Mouse (Mus musculus): ENCODE measurements around the gene Fubp1.

The Fubp1 gene

DNA sequence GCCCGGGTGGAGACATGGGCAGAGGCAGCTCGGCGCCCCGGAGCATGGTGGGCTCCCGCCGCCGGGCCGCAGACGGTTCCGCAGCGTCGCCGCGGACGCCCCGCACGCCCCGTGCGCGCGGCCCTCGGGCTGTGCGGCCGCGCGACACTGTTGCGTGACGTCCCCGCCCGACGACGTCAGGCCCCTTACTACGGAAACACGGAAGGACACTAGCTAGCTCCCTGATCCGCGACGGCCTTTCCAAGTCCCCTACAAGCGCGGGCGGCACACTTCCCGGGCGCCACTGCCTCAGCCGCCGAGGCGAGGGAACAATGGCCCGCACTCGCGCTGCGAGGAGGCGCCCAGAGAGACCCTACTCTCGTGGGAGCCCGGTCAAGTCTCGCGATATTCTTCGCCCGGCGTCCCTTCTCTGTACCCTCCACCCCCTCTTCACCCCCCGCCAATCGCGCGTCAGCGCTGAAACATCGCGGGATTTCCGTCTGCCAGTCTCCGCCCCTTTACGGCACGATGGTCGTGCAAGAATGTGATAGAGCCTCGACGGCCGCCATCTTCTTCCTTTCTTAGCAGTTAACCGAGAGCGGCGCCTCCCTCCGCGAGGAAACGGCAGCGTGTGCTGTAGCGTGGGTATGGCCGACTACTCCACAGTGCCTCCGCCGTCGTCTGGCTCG is at the start of gene Fubp1, which contains the start of gene Dnajb4:
Fubp1 (plus strand) TSS at position 456 of the 668 bp plus-strand sequence.
Dnajb4 (minus strand) TSS at position 336 of the 668 bp plus-strand sequence.
- peak; percentile 98 for DNase-seq (ENCODE audit: low read depth)

DNA sequence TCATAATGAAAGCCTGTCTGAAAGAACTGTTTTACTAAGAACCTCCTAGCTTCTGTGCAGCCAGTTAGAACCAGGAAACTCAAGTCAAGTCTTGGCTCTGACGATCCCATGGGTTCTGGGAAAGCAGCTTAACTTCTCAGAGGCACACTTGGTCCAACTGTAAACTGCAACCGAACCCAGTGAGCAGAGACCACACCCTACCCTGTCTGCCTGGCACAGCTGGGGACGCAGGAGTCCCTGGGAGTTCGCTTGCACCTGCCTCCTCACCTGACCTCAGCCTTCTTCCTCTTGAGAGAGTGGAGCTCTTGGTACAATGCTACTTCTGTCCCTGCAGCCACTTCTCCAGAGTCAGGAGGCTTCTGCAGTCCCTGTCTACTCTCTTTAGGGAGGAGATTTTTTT is 49.6 kb upstream of the Fubp1 start:
- DNase-seq (ENCODE audit: low read depth), result no peak

DNA sequence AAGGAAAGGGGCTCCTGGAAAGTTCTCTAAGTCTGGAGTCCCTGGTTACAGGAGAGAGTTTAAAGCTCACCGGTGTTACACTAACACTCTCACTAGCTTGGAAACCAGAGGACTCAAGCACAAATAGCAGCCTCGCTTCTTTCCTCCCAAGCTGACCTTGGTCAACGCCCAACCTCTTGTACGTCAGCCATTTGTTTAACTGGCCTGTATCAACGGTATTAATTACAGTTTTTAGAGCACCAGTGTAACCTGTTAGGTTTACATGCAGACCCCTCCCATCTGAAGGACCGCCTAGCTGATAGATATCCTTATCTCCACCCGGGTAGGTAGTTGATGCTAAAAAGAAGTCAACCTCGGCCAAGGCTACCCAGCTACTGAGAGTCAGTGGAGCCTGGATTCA is 46.9 kb upstream of the Fubp1 start:
- no peak for DNase-seq (ENCODE audit: low read depth)

DNA sequence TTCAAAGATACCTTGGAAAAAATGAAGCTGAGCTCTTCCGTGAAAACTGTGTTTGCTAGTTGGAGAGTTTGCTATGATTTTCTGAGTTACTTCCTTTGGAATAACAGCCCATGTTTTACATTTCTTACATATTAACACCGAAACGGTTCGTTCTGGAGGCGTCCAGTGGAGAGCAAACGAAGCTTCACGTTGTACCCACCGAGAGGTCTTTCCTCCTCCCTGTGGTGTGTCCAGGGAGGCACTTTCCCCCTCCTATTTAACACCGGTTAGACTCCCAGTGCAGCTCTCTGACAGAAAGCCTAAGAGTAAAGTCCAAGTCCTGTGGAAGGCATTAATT is 45.2 kb upstream of the Fubp1 start:
- no peak for DNase-seq (ENCODE audit: low read depth)

DNA sequence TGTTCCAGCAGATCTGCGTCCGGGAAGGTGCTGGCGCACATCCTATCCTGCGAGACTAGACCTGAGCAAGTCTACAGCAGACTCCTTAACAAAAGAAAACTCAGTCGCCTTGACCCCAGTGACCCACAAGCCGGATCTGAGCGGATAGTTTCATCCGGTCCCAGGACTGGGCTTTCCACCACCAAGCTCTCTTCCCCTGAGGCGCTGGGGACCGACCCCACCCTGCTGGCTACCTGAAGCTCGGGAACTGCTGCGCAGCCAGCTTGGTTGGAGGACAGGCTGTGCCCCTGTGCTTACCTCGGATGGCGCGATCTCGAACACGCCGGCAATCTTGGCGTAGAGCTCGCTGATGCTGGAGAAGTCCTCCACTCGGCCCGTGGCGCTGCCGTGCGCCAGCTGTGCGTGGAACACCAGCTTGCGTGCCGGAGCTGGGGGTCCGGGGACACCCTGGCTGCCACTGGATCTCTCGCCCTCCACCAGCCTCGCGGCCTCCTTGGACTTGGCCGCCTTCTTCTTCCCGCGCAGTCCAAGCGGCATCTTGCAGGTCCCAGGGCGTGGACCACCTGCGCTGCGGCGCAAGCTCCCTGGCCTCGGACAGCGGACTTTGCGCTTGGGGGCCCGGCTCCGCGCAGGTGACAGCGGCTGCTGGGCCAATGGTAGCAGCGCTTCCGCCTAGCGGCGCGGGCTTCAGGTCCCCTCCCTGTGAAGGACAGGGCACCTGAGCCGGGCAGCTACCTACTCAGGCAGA is 44.7 kb upstream of the Fubp1 start:
- no peak for DNase-seq (ENCODE audit: low read depth)

DNA sequence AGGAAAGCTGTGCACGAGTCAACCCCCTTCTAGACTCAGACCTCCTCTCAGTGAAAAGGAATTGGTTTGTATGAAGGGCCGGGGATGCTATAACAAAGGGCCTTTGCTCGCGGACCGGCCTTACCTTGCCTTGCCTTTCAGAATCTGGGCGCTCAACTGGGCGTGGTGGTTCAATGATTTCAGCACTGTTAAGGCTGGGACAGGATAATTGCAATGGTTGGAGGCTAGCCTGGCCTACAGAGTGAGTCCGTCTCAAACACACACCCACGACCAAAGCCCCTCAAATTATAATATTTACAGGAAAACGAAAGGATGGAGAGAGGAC is 44.2 kb upstream of the Fubp1 start, which contains the start of gene Gipc2:
Gipc2 (minus strand) TSS at position 132 of the 325 bp plus-strand sequence.
- DNase-seq (ENCODE audit: low read depth), result no peak

DNA sequence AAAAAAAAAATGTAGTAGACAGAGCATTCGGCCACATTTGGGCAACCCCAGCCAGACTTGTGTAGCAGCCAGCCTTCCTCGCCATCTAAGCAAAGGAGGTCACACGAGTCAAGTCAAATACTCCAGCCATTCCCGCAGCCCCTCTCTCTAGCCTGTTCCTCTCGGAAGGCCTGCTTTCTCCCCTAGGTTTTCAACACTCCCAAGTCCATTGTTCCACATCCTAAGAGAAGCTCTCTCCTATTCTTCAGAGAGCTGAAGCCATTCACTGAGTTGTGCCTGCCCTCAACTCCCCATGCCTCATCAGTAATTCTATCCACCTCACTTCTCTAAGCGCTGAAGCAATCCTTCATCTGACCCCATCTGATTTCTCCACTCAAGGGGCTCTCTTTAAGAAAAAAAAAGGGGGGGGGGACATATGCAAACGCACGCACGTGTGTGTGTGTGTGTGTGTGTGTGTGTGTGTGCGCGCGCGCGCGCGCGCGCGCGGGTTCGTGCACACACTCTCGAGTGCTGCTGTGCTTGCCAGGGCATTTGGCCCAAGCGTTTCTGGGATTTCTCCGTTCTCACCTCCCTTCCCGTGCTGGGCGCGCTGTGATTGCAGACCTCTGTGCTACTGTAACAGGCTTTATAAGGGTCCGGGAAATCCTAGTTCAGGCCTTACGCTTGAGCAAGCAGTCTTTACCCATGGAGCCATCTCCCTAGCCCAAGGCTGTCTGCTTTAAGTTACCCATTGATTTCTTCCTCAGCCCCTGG is 43.3 kb upstream of the Fubp1 start:
- no peak for DNase-seq (ENCODE audit: low read depth)

DNA sequence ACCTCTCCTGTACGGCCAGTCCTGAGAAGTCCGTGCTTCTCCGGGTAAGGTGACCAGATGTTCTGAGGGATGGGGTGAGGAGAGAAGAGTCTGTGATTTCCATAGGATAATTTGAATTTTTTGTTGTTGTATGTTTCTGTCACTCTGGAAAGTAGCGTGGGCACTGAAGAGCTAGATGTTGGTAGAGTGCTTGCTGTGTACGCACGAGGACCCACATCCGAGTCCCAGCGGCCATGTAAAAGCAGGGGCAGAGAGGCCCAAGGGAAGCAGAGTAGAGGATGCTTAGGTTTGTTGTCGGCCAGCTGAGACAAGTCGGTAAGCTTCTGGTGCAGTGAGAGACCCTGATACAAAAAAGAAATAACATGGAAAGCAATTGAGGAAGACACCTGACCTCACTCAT is 42.2 kb upstream of the Fubp1 start:
- no peak for DNase-seq (ENCODE audit: low read depth)

DNA sequence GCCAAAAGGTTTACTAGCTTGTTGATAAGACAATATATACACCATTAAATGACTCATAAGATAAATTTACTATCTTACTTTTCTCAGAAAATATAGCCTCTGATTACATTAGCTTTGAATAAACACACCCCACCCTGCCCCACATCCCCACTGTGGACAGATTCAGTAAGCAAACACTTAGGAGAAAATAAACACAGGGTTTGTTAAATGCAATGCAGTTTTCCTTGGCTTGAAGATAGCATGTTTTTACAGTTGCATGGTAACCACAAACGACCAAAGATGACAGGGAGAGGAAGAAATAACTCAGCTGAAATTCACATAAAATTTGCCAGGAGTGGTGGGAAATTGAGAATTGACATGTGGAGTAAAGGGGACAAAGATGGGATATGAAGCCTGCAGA is 39.8 kb upstream of the Fubp1 start:
- DNase-seq (ENCODE audit: low read depth), result no peak

DNA sequence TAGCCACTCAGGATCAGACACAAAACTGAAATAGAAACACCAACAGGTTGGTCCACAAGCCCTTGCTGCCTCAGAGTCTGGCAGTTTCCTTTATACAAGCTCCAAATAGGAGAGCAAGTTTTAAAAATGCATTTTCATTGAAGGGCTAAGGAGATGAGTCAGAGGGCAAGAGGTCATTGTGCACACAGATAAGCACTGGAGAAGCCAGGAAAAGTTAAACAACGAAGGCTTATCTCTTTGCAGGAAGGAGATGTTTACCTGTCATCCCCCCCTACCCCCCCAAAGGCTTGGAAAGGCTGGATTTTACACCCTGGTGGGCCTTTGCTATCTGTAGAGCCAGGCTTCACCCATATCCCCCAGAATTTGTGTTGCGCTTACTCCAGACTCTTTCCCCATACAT is 39.0 kb upstream of the Fubp1 start:
- no peak for DNase-seq (ENCODE audit: low read depth)

DNA sequence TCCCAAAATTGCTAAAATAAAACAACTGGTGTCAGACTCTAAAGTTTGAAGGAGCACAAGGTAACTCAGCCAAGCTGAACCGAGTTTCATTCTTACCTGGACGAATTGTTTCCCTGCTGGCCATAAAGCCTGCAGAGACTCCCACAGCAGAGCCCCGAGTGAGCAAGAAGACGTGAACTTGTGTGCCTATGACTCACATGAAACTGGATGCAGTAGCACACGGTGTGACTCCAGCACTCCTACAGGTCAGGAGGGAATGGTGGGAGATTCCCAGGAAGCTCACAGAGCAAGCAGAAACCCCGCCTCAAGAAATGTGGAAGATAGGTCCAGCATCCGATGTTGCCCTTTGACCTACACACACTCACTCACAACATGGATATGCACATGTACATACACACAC is 38.4 kb upstream of the Fubp1 start:
- DNase-seq (ENCODE audit: low read depth), result no peak

DNA sequence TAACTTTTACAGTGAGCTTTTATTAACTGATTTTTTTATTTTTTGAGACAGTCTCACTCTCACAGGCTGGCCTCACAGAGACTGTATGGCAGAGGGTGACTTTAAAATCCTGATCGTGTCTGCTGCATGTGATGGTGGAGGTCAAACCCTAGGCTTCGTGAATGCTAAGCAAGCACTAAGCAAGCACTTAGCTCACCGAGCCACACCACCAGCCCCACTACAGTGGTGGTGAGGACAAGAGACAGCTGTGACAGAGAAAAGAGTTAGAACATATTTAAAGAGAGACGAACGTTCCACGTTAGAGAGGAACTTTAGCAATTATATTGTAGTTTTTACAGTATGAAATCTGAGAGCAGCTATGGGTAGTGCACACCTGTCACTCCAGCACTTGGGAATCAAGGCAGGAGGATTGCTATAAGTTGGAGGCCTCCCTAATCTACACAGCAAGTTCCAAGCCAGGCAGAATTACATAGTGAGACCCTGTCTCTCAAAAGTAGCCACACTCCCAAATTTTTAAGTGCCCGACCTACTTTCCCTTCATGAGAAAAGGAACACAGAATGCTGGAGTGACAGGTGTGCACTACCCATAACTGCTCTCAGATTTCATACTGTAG is 37.8 kb upstream of the Fubp1 start:
- DNase-seq (ENCODE audit: low read depth), result no peak

DNA sequence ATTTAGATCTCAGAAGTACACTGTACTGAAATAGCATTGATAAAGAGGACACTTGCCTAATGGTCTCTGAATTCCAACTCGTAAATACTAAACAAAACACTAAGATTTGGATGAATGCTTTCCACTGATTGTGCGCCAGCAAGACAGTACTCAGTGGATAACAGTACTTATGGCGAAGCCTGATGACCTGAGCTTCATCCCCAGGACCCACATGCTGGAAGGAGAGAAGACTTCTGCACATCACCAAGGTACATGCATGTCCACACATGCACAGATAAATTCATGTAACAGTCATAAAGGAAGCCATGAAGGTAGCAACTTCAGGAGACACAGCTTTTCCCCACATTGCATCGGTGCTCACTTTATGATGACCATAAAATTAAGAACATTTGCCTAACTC is 31.4 kb upstream of the Fubp1 start:
- DNase-seq (ENCODE audit: low read depth), result no peak

DNA sequence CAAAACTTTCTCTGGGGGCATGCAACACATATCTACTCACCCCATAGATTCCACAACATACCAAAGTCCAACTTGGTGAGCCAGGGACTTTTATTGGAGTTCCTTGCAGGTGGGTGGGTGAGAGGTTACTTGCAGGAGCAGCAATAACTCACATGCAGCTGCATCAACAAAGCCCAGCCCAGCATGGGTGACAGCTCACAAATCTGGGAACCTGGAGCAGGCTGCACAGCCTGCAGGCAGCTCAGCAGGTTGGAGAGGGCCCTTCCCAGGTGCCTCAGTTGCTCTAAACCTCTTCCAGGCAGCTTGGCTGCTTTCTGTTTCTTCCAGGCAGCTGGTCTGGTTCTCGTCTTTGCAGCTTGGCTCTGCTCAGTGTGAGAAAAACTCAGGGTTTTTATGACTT is 30.9 kb upstream of the Fubp1 start:
- DNase-seq (ENCODE audit: low read depth), result no peak

DNA sequence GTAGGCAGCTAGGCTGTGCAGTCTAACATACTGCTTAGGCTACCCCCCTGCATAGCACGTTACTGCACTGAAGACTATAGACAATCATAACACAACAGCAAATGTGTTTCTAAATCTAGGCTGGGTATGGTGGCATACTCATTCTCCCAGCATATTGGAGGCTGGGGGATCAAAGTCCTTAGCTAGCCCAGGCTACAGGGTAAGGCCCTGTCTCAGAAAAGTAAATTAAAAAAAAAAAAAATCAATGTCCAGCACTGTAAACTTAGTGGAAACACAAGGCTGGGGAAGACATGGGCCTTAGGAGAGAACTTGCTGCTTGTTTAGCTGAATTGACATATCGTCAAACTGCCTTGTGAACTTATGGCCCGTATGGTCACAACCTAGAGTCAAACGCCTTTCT is 29.6 kb upstream of the Fubp1 start:
- no peak for DNase-seq (ENCODE audit: low read depth)

DNA sequence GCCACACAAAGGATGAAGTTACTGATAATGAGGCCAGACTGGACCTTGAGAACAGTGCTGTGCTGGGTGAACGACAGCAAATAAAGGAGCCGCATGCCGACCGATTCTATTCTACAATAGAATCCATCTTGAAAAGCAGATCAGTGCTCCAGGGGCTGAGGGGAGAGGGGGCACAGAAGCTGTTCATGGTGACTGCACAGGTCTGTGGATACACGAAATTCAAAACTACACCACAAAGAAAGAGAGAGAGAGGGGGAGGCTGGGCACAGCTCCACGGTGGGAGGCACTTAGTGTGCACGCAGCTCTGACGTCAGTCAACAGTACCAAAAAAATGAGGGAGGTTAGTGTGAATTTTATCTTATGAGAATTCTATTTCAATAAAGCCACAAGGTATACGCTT is 26.7 kb upstream of the Fubp1 start:
- no peak for DNase-seq (ENCODE audit: low read depth)

DNA sequence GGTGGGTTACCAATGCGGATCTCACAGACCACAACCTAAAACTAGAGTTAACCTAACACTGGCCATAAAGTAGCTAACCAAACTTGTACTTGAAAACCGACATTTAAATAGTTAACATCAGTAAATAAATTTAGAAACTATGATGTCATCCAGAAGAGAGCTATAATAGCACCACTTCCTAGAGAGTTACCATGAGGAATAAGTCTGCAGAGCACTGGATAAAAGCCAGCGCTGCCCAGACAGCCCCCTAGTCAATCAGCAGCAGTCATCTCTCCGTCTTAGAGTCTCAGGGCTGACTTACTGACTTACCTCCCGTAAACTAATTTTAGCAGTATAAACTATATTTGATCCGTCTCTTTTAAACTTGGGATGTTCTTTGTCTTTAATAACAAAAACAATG is 24.1 kb upstream of the Fubp1 start:
- DNase-seq (ENCODE audit: low read depth), result no peak

DNA sequence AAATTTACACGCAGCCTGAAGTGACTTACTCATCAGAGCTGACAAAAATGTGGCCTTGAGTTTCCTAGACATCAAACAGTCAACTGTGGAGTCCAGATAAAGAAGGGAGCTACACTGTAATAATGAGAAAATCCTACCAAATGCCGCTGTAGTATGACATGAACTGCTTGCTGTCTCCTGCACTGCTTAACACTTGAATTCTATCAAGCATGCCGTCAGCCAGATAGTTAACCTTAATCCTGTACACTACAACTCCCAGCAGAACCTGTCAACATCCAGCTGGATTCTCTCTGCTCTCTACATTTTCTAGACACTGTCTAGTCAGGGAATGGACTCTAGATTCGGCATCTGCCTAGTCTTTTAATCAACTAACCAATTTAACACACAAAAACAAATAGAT is 20.9 kb upstream of the Fubp1 start:
- DNase-seq (ENCODE audit: low read depth), result no peak

DNA sequence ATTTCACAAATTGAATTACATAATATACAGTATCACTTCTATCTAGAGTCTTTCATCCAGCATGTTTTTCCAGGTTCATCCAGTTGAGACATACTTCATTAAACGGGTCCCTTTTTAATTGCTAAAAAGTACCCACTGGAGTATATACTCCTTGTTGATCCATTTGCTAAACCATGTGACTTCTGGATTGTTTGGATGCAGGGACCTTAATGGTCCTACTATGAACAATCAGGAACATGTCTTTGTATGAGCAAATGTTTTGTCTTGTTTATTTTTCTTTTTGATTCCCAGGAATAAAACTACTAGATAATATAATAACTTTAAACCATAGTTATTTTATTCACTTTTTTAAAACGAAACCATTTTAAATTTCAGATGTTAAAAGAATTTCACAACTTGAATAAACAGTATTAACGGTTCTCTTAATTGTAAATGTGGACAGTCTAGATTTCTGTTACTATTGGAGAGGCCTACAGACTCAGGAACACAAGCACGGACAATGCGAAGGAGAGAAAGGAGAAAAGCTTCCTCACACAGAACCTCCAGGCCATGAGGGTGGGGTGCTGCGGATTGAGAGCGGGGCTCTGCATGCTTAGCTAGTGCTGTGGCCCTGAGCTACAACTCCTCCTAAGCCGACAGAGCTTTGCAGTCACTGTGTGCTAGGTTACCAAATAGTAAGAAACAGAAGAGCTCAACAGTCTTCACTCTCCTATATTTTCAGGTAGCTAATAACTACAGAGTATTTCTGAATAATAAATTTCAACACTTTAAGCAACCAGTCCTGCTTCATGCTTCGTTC is 19.3 kb upstream of the Fubp1 start:
- DNase-seq (ENCODE audit: low read depth), result no peak

DNA sequence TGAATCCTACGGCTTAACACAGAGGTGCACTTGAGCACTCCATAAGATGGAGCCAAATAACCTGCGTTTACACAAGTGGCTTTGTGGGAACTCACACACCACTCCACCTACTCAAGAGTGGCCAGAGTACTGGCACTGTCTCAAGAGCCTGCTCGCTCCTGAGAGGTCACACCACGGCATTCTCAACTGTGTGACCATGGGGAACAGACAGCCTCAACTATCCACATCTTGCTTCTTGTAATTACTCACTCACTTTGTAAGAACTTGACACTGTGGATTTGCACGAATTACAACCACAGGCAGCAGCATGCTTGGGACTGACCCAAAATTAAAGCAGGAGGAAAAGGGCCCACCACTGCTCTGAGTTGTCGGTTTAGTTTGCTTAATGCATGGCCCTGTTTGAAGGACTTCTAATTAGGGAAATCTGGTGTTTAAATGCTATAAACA is 18.4 kb upstream of the Fubp1 start:
- peak; percentile 38 for DNase-seq (ENCODE audit: low read depth)

DNA sequence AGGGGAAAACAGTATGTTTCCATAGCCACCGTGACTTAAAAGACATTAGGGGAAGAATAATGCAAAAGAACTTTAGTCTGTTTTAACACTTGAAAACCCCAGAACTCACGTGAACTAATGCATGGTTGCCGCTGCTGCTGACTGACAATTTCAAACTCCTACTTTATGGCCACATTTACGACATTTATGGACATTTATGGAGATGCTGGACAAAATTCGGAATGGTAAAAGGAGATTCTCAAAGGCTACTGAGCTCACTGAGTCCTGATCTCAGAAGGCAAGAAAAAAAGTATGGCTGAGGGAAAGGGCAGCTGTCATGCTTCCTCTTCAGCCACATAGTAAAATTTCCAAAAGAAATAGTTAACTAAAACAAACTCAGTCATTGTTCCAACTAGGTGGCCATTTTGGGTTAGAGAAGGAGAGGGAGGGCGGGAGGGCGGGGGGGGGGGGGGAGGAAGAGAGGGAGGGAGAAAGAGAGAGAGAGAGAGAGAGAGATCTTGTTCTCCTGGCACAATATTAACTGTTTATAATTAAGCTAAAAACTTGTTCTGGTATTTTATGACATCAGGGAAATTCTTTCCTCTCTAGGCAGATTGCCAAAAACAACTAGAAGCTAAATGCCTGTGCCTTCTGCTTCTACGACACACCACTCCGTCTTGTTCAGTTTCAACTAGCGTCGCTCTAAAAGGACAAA is 17.8 kb upstream of the Fubp1 start:
- no peak for DNase-seq (ENCODE audit: low read depth)

Data from c-Kit-positive CD71-negative TER-119-negative erythroid progenitor cells, embryonic 14.5 days (primary cell).